Comparison of ENCODE assay signal across 22 mouse cellular contexts in genomic region chr4:153294828-153295227, GRCm38 (mm10).
DNase-seq lines count a peak whose midpoint lies in the region; ATAC-seq and TF ChIP-seq lines count a peak whose summit lies in the region.
"Had no signal": no experiment of that assay in that cellular context is flagged by ENCODE, and none has a peak within 500 bp of the region (broad histone marks: within the 10 kb centered on the region; RNA-seq: fewer than 3 reads in every experiment).

No protein-coding gene starts in this region.

- no peaks in the 10 kb centered on the region for H3K27me3 ChIP-seq in hindbrain, embryonic 10.5 days (ENCODE audit: insufficient read depth, poor library complexity, severe bottlenecking)
- no peaks in the 10 kb centered on the region for H3K27me3 ChIP-seq in hindbrain, embryonic 11.5 days (ENCODE audit: control insufficient read depth, insufficient read depth, low read length)
- 0 out of 2 replicates have a peak, but pooled peaks cover 6% of the 10 kb centered on the region for H3K27me3 ChIP-seq in midbrain, embryonic 10.5 days (ENCODE audit: low read depth, poor library complexity, severe bottlenecking)
- H3K27me3 ChIP-seq in midbrain, embryonic 13.5 days = no peaks in the 10 kb centered on the region
- H3K27me3 ChIP-seq: forebrain, embryonic 13.5 days; hindbrain, embryonic 15.5 days had no signal

- no peaks in the 10 kb centered on the region for H3K36me3 ChIP-seq in hindbrain, embryonic 10.5 days
- no peaks in the 10 kb centered on the region for H3K36me3 ChIP-seq in hindbrain, embryonic 11.5 days (ENCODE audit: control insufficient read depth, insufficient read depth, low read length)
- H3K36me3 ChIP-seq in midbrain, embryonic 10.5 days = no peaks in the 10 kb centered on the region
- H3K36me3 ChIP-seq in midbrain, embryonic 13.5 days = no peaks in the 10 kb centered on the region
- H3K36me3 ChIP-seq: embryonic facial prominence, embryonic 10.5 days; G1E; hindbrain, embryonic 15.5 days had no signal

- peak; percentile 27 to 40 for DNase-seq in cerebellum, postnatal 10 days
- no peak for DNase-seq in cerebellum, postnatal 36 days
- DNase-seq in hindbrain, embryonic 10.5 days (ENCODE audit: low spot score) = no peak
- no peak for DNase-seq in hindbrain, embryonic 11.5 days (ENCODE audit: low spot score)
- DNase-seq in midbrain, embryonic 10.5 days (ENCODE audit: low spot score) = peak; percentile 32
- peak; percentile 31 for DNase-seq in brain, embryonic 14.5 days (ENCODE audit: low read depth)
- no peak for DNase-seq in testis, postnatal 10 days (ENCODE audit: low spot score)
- DNase-seq: adrenal gland, postnatal 10 days; B cell, adult 2 months; cerebellum, adult 11-12 months; cerebellum, adult 9-10 months; forebrain, postnatal 0 days; gastrocnemius, postnatal 14 days; heart, adult 2 months; heart, postnatal 36 days had no signal

- no peaks in the 10 kb centered on the region for H3K9me3 ChIP-seq in hindbrain, embryonic 10.5 days
- no peaks in the 10 kb centered on the region for H3K9me3 ChIP-seq in hindbrain, embryonic 11.5 days (ENCODE audit: control insufficient read depth, low read length)
- H3K9me3 ChIP-seq in midbrain, embryonic 10.5 days (replicated peaks) = no peaks in the 10 kb centered on the region
- no peaks in the 10 kb centered on the region for H3K9me3 ChIP-seq in midbrain, embryonic 13.5 days
- H3K9me3 ChIP-seq: embryonic facial prominence, embryonic 10.5 days; forebrain, embryonic 13.5 days; hindbrain, embryonic 15.5 days had no signal

- H3K27ac ChIP-seq in hindbrain, embryonic 10.5 days = peak overlapping the region; percentile 66
- H3K27ac ChIP-seq in hindbrain, embryonic 11.5 days (ENCODE audit: low read depth, low read length) = no peak overlapping the region
- peak overlapping the region; percentile 24 for H3K27ac ChIP-seq in midbrain, embryonic 10.5 days (replicated peaks)
- H3K27ac ChIP-seq in midbrain, embryonic 13.5 days = no peak overlapping the region
- H3K27ac ChIP-seq: embryonic facial prominence, embryonic 10.5 days; forebrain, embryonic 13.5 days; heart, adult 2 months; hindbrain, embryonic 15.5 days had no signal

- H3K9ac ChIP-seq in hindbrain, embryonic 11.5 days (ENCODE audit: low read depth, low read length) = no peak overlapping the region
- H3K9ac ChIP-seq in midbrain, embryonic 13.5 days (replicated peaks) = no peak overlapping the region
- H3K9ac ChIP-seq: forebrain, embryonic 13.5 days; forebrain, postnatal 0 days; hindbrain, embryonic 15.5 days had no signal

- H3K4me3 ChIP-seq in hindbrain, embryonic 10.5 days = no peak overlapping the region
- H3K4me3 ChIP-seq in hindbrain, embryonic 11.5 days (ENCODE audit: low read depth, low read length) = no peak overlapping the region
- H3K4me3 ChIP-seq in midbrain, embryonic 10.5 days = no peak overlapping the region
- H3K4me3 ChIP-seq in midbrain, embryonic 13.5 days (replicated peaks) = no peak overlapping the region
- H3K4me3 ChIP-seq: embryonic facial prominence, embryonic 10.5 days; forebrain, embryonic 13.5 days; heart, adult 2 months; hindbrain, embryonic 15.5 days had no signal

- peaks cover 31% of the 10 kb centered on the region for H3K4me1 ChIP-seq in hindbrain, embryonic 10.5 days (replicated peaks)
- H3K4me1 ChIP-seq in hindbrain, embryonic 11.5 days (replicated peaks; ENCODE audit: control insufficient read depth, insufficient read depth, low read length) = peaks cover 5% of the 10 kb centered on the region; the same call in 1 of the 2 replicates
- H3K4me1 ChIP-seq in midbrain, embryonic 10.5 days = peaks cover 45% of the 10 kb centered on the region
- peaks cover 26% of the 10 kb centered on the region for H3K4me1 ChIP-seq in midbrain, embryonic 13.5 days (replicated peaks)

- no peak overlapping the region for H3K4me2 ChIP-seq in hindbrain, embryonic 11.5 days (replicated peaks; ENCODE audit: low read depth, low read length)
- H3K4me2 ChIP-seq in midbrain, embryonic 13.5 days (replicated peaks) = no peak overlapping the region
- H3K4me2 ChIP-seq: forebrain, embryonic 13.5 days; heart, embryonic 11.5 days; hindbrain, embryonic 15.5 days had no signal

- no peak for ATAC-seq in hindbrain, embryonic 11.5 days (ENCODE audit: low FRiP score)
- ATAC-seq in midbrain, embryonic 13.5 days = no peak
- ATAC-seq: CD4-positive, CD25-positive, alpha-beta regulatory T cell, adult 4 months; forebrain, embryonic 13.5 days; forebrain, postnatal 0 days had no signal

- TF ChIP-seq CTCF in brain, embryonic 14.5 days (IDR thresholded peaks at IDR 0.05; ENCODE audit: borderline replicate concordance, extremely low read depth, insufficient read depth, insufficient read length) = no peak

- 51% methylated on average over 6 of the region's 6 CpGs for WGBS in hindbrain, embryonic 10.5 days
- 30% methylated on average over 6 of the region's 6 CpGs for WGBS in hindbrain, embryonic 11.5 days
- 49% methylated on average over 6 of the region's 6 CpGs for WGBS in midbrain, embryonic 10.5 days
- 22% methylated on average over 6 of the region's 6 CpGs for WGBS in midbrain, embryonic 13.5 days

- no peak for TF ChIP-seq POLR2A in brain, embryonic 14.5 days (IDR thresholded peaks at IDR 0.05; ENCODE audit: borderline replicate concordance, extremely low read depth, insufficient read depth, insufficient read length, poor library complexity, severe bottlenecking)

Comparison
In these comparisons a context has a peak if more than half of its experiments do, and no peak if none do; other contexts are left out.
1. DNase-seq: peak in cerebellum, postnatal 10 days (2 of 2), midbrain, embryonic 10.5 days (single experiment) and brain, embryonic 14.5 days (single experiment); none in cerebellum, postnatal 36 days (0 of 2), hindbrain, embryonic 10.5 days (single experiment), hindbrain, embryonic 11.5 days (single experiment) and testis, postnatal 10 days (single experiment).
2. H3K27ac ChIP-seq: peak in hindbrain, embryonic 10.5 days (single experiment) and midbrain, embryonic 10.5 days (single experiment); none in hindbrain, embryonic 11.5 days (single experiment) and midbrain, embryonic 13.5 days (single experiment).